Mouse (Mus musculus) kidney, postnatal 25 days (tissue): Measurements from ENCODE around the gene Alkbh7.

Experiments used
- DNase-seq, 2 experiments: peaks; one replicate each; pipeline ENCODE4 v3.0.0; 2021; ENCODE audit warnings: mixed read lengths in 2 of 2

The Alkbh7 gene

GRCm38 (mm10) chr17:56997029-56997667, at the start of gene Alkbh7:
Gene Alkbh7, plus strand, starts transcription at chr17:56997339.
- peak; percentile 99 to 100 for DNase-seq

GRCm38 (mm10) chr17:56950915-56951314, 46.2 kb upstream of the Alkbh7 start:
- peak; percentile 66 to 76 for DNase-seq

GRCm38 (mm10) chr17:56952639-56953038, 44.5 kb upstream of the Alkbh7 start:
- no peak for DNase-seq

GRCm38 (mm10) chr17:56954871-56955270, 42.3 kb upstream of the Alkbh7 start:
- no peak for DNase-seq

- no peak for DNase-seq
Observed at GRCm38 (mm10) chr17:56957763-56958429, 39.2 kb upstream of the Alkbh7 start.

- DNase-seq, result no peak
Observed at GRCm38 (mm10) chr17:56958667-56959066, 38.5 kb upstream of the Alkbh7 start.

DNA sequence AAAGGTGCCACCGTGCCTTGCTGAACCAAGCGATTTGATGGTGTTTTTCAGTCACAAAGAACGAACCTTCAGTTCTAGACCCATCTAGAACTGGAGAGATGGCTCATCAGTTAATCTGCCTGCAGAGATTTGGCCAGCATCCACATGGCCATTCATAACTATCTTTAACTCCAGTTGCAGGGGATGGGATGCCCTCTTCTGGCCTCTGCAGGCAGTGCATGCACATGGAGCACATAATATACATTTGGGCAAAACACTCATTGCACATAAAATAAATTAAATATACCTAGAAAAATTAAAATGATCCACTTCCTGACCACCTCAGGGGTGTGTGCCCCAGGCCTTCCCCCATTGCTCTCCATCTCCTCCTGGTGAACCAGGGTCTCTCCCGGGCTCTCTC, 35.3 kb upstream of the Alkbh7 start:
- DNase-seq, result no peak

GRCm38 (mm10) chr17:56962642-56963405, 34.3 kb upstream of the Alkbh7 start:
- DNase-seq, result no peak

GRCm38 (mm10) chr17:56963646-56964045, 33.5 kb upstream of the Alkbh7 start:
- no peak for DNase-seq

DNA sequence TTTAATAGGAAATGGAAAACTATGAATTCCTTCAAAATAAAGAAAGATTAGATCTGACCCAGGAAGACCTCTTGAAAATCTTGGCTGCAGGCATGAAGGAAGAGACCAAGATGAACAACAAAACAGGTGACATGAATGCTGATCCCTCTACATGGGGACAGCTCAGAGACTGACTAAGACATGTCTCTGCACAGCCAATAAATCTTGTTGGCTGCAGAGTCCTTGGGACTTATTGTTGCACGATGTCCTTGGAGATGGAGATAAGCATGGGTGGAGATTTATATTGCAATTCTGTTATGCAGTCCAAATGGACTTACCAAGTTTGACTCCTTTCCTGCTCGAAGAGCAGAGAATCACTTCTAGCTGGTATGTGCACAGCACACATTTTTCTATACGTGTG, 27.8 kb upstream of the Alkbh7 start:
- no peak for DNase-seq

GRCm38 (mm10) chr17:56970081-56970480, 27.1 kb upstream of the Alkbh7 start:
- DNase-seq, result no peak

DNA sequence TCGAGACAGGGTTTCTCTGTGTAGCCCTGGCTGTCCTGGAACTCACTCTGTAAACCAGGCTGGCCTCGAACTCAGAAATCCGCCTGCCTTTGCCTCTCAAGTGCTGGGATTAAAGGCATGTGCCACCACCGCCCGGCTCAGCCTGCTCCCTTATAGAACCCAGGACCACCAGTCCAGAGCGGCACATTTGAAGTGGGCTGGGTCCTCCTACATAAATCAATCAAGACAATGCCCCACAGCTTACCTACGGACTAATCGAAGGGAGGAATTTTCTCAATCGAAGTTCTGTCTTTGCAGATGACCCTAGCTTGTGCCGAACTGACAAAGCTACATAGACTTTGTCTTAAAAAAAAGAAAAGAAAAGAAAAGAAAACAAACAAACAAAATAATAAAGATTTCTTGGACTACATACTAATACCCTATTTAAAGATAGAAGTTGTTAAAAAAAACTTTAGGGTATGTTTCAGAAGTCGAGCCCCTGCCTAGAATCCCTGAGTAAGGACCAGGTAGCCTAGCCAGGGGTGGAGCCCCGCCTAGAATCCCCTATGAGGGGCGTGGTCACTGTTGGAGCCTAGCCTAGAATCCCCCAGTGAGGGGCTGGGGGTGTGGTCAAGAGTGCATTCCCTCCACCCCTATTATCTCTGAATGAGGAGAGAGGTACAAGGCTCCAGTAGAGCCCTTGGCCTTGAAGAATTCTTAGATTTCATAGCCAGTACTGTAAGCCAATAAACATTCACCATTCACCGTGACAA, 23.0 kb upstream of the Alkbh7 start:
- DNase-seq, result no peak

DNA sequence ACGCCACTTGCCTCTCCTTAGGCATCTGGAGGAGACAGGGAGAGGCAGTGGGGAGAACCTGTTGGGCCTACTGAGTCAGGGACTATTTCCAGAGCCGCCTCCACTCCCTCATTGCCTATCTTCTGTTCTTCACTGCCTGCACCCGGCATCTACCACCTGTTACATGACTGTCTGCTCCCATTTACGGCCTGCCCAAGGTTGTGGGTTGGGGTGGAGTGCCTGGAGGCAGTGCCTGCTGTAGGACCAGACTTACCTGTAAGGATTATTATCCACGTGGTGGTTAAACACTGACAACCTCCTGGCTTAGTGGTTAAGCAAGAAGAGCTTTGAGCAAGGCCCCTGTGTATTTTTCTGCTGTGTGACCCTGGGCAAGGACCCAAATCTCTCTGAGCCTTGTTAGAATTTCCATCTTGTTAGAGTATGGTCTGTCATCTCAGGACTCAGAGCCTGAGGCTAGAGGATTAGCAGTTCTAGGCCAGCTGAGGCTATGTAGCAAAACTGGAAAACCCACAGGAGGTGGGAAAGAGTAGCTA, 22.4 kb upstream of the Alkbh7 start:
- no peak for DNase-seq

- peak in 1 of 2 experiments; percentile 14 for DNase-seq
Observed at GRCm38 (mm10) chr17:56975391-56975790, 21.7 kb upstream of the Alkbh7 start.

GRCm38 (mm10) chr17:56976531-56977390, 20.4 kb upstream of the Alkbh7 start:
- peak in 1 of 2 experiments; percentile 10 for DNase-seq

- peak in 1 of 2 experiments; percentile 13 for DNase-seq
Observed at GRCm38 (mm10) chr17:56979524-56979923, 17.6 kb upstream of the Alkbh7 start.

GRCm38 (mm10) chr17:56981049-56981448, 16.1 kb upstream of the Alkbh7 start:
- peak in 1 of 2 experiments; percentile 22 for DNase-seq

DNA sequence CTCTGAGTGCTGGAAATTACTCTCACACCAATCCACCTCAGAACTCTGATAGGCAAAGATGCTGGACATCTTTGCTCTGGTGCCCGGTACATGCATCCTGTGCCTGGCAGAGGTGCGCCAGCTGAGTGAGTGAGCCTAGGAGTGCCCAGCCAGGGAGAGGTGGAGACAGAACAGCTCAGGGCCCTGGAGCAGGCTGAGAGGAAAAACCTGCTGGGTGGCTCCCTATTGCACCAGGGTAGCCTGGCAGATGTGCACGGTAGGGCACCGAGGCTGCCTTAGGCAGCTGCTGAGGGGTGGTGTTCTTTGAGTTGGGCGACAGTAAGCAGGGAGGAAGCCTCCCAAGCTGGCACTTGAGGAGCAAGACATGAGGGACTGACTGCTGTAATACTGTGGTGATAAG, 15.1 kb upstream of the Alkbh7 start, which contains the start of gene Acer1:
Gene Acer1, minus strand, starts transcription at position 114 of the 400 bp plus-strand sequence.
- DNase-seq, result peak in 1 of 2 experiments; percentile 34

- DNase-seq, result no peak
Observed at GRCm38 (mm10) chr17:56984886-56985285, 12.3 kb upstream of the Alkbh7 start.

DNA sequence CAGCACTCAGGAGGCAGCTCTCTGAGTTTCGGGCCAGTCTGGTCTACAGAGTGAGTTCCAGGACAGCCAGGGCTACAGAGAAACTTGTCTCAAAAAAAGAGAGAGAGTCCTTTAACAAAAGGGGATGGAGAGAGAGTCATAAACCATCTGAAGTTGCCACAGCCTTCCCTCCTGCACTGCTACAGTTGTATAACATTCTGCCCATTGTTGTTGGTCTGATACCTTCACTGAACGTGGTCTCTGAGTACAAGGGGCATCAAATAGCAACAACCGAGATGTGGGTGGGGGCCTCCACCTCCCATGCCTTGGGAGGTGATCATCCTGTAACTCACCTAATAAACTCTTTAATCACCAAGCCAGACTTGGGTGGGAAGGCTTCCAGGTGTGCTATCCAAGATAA, 11.5 kb upstream of the Alkbh7 start:
- peak in 1 of 2 experiments; percentile 12 for DNase-seq

GRCm38 (mm10) chr17:56986105-56986805, 10.9 kb upstream of the Alkbh7 start:
- peak in 1 of 2 experiments; percentile 8 for DNase-seq
